Mouse (Mus musculus): ENCODE data around the gene Aldh9a1.
"Not testable (repeated sequence)": the region's sequence is repeated elsewhere in the genome, so short reads cannot be mapped to it uniquely, and the experiment has no call there.

Gene Aldh9a1

DNA sequence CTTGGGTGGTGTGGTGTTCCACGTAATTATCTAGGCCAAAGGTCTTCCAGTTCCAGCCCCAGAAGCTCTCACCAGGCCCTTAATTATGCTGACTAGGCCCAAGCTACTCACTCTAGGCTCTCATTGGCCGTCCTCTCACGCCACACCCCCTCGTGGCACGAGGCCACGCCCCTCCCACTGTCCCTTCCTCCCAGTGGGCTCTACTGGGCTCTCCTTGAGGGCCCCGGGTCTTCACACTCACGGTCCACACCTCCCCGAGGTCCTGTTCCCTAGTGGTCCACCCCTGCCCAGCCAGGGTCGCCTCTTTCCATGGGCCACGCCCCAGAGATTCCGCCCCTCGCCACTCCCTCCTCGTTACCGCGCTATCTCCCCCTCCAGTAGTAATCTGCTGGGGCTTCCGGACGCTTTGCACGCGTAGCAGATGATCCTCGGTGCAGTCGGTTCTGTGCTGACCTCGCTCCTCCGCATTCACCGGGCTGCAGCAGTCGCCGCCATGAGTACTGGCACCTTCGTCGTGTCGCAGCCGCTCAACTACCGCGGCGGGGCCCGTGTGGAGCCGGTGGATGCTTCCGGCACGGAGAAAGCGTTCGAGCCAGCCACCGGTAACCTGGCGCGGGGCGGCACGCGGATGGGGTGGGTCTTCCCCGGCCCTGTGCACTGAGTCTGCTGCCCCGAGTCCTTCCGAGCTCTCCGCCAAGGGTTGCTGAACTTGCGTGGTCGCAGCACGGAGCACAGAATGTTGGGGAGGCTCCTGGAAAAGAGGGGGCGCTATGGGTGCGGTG is at the start of gene Aldh9a1:
Gene Aldh9a1 (plus strand): TSS at position 177 of the 782 bp plus-strand sequence.
- DNase-seq (ENCODE audit: low read depth), result peak; percentile 76

- no peak for DNase-seq (ENCODE audit: low read depth)
These were observed 49.7 kb upstream of the Aldh9a1 start for GRCm38 (mm10) chr1:167300122-167300521.

DNA sequence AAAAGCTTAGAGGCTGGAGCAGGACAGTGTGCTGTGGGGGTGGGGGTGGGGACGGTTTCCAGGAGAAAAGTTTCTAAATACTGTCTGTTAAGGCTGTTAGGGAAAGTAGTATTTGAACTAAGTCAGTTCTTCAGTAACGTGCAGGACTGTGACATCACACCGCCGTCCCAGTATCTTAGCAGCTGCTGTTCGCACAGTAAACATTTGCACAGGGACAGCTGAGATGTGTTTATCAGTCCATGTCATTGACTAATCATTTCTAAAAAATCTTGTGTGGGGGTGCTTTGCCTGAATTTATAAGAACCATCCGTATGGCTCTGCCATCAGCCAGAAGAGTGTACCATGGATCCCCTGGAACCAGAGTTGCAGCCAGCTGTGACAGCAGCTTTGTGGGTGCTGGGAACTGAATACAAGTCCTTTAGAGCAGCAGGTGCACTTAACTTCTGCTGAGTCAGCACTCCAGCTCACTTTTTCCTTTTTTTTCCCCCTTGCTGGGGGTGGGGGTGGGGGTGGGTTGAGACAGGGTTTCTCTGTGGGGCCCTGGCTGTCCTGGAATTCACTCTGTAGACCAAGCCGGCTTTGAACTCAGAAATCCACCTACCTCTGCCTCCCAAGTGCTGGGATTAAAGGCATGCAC is 44.2 kb upstream of the Aldh9a1 start:
- no peak for DNase-seq (ENCODE audit: low read depth)

GRCm38 (mm10) chr1:167306451-167307240 is 43.1 kb upstream of the Aldh9a1 start:
- no peak for DNase-seq (ENCODE audit: low read depth)

DNA sequence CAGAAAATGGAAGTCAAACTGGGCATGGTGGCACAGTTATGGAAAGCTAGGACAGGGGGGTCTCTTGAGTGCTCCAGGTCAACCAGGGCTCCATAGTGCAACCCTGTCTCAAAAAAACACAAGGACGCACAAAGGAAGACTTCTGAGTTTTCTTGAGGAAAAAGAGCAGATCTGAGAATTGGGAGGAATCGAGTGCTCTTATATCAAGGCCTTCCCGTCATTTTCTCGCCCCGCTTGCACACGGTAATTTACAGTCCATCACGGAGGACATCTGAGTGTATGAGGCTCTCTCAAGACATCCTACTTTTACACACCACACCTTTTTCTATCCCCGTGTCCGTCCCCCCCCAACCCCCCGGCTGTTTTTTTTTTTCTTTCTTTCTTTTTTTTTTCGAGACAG is 42.1 kb upstream of the Aldh9a1 start:
- no peak for DNase-seq (ENCODE audit: low read depth)

DNA sequence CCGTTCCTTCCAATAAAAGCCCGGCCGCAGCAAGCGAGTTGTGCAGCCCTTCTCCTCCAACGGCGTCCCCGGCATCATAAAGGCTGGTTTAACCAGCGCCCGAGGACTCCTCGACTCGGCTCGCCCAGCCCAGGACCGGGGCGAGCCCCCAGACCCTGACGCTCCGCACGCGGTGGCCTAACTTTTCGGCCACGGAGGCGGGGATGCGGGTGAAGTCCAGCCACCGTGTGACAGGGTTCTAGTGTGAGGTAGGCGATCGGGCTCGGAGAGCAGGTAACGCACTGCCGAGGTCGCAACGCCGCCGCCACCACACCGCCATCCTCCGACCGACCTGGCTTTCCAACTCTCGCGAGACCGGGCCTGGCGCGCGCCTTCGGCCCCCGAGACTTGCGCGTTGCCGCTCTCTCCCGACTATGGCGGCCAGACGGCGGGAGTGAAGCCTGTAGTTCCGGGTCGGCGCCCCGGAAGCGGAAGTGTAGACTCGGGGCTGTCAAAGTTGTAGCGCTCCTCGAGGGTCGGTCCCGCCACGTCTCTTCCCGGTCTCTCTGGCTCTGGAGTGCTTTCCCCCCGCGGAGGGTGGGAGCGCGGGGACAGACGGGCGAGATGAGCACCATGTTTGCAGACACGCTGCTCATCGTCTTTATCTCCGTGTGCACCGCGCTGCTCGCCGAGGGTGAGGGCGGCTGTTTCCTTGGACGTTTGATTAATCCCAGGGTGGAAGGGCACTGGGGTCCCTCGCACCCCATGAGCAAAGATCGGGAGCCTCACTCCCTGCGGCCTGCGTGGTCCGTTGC is 41.3 kb upstream of the Aldh9a1 start, which contains the start of gene Tmco1:
Gene Tmco1 (plus strand): TSS at position 118 of the 794 bp plus-strand sequence.
- peak; percentile 94 for DNase-seq (ENCODE audit: low read depth)

GRCm38 (mm10) chr1:167312367-167312766 is 37.4 kb upstream of the Aldh9a1 start:
- no peak for DNase-seq (ENCODE audit: low read depth)

- DNase-seq (ENCODE audit: low read depth), result no peak
These were observed 36.6 kb upstream of the Aldh9a1 start for GRCm38 (mm10) chr1:167313220-167313619.

DNA sequence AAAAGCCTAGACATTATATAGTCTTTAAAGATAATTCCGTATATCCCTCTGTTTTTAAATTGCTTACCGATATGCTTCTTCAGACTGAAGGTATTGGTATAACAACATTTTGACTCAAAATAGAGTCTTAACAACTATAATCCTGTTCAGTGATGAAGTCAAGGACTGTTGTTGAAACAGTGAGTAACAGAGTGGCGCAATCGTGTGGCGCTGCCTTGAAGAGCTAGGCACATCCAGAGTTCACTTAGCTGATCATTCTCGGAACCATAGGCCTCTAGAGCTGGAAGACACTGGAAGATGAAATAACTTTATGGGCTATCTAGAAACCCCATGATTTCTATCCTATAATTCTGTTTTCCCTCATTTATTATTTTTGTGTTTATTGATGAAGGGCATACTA is 28.1 kb upstream of the Aldh9a1 start:
- no peak for DNase-seq (ENCODE audit: low read depth)

DNA sequence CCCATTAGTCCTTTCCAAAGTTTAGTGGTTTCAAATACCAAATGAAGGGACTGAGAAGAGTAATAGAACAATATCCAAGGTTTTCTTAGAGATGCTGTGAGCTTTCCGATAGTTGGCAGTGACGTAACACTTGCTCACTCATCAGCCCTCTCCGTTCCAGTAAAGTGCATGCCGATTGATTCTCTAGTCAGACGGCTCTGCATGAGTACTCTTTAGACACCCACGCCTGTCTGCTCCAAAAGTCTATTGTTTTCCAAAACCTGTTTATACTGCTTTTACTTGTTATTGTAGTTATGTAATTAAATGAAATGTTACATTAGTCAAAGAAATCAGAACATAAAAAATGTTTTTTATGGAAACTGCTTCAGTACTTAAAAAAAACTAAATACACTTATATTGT is 21.0 kb upstream of the Aldh9a1 start:
- no peak for DNase-seq (ENCODE audit: low read depth)

- DNase-seq (ENCODE audit: low read depth), result no peak
These were observed 18.7 kb upstream of the Aldh9a1 start for GRCm38 (mm10) chr1:167331106-167331505.

GRCm38 (mm10) chr1:167336398-167336797 is 13.4 kb upstream of the Aldh9a1 start:
- DNase-seq (ENCODE audit: low read depth), result no peak

- peak; percentile 85 for DNase-seq (ENCODE audit: low read depth)
These were observed 12.2 kb upstream of the Aldh9a1 start for GRCm38 (mm10) chr1:167337463-167338095.

- DNase-seq (ENCODE audit: low read depth), result no peak
These were observed 10.5 kb upstream of the Aldh9a1 start for GRCm38 (mm10) chr1:167339177-167339781.

GRCm38 (mm10) chr1:167340111-167340787 is 9.5 kb upstream of the Aldh9a1 start:
- no peak for DNase-seq (ENCODE audit: low read depth)

- no peak for DNase-seq (ENCODE audit: low read depth)
These were observed 8.8 kb upstream of the Aldh9a1 start for GRCm38 (mm10) chr1:167340910-167341528.

GRCm38 (mm10) chr1:167342831-167343230 is 7.0 kb upstream of the Aldh9a1 start:
- no peak for DNase-seq (ENCODE audit: low read depth)

DNA sequence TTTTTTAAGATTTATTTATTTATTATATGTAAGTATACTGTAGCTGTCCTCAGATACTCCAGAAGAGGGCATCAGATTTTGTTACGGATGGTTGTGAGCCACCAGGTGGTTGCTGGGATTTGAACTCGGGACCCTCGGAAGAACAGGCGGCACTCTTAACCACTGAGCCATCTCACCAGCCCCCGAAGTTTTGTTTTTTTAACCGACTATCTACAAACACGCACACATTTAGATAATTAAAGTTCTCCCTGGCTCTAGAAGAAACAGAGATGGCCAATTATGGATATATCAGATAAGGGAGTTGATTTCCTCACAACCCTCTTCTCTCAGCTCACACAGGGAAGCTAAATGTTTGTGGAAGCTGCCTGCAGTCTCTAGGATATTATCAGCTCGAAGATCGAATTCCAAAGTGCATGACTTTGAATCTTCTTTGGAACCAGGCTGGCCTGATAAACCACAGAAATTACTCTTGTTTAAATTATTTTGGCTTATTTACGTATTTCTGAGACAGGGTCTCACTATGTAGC is 3.7 kb upstream of the Aldh9a1 start:
- DNase-seq (ENCODE audit: low read depth), result not testable (repeated sequence)

DNA sequence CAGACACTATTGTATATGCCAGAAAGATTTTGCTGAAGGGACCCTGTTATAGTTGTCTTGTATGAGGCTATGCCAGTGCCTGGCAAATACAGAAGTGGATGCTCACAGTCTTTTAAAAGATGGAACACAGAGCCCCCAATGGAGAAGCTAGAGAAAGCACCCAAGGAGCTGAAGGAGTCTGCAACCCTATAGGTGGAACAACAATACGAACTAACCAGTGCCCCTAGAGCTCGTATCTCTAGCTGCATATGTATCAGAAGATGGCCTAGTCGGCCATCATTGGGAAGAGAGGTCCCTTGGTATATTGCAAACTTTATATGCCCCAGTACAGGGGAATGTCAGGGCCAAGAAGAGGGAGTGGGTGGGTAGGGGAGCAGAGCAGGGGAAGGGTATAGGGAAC is 585 bp upstream of the Aldh9a1 start:
- DNase-seq (ENCODE audit: low read depth), result not testable (repeated sequence)
